Mouse (Mus musculus): ENCODE measurements around the gene Cpeb3. TPM values are rescaled to one million over a fixed set of nuclear protein-coding genes. Genes with fewer than 3 reads are reported as not detected.
A peak's percentile ranks its signal among the peaks of the same experiment; 100 is the strongest.

The Cpeb3 gene
- total RNA-seq, 2 experiments from 2014 or later, result 48.9 to 49.8 TPM

- DNase-seq (ENCODE audit: low spot score in 2 of 2), result no peak
Measured at GRCm38 (mm10) chr19:37048507-37048906, 159.9 kb downstream of the Cpeb3 start.

- no peak for DNase-seq (ENCODE audit: low spot score in 2 of 2)
Measured at GRCm38 (mm10) chr19:37044431-37044830, 164.0 kb downstream of the Cpeb3 start.

- no peak for DNase-seq (ENCODE audit: low spot score in 2 of 2)
Measured at GRCm38 (mm10) chr19:37040906-37041305, 167.5 kb downstream of the Cpeb3 start.

GRCm38 (mm10) chr19:37032364-37032763 lies 176.0 kb downstream of the Cpeb3 start:
- no peak for DNase-seq (ENCODE audit: low spot score in 2 of 2)

DNA sequence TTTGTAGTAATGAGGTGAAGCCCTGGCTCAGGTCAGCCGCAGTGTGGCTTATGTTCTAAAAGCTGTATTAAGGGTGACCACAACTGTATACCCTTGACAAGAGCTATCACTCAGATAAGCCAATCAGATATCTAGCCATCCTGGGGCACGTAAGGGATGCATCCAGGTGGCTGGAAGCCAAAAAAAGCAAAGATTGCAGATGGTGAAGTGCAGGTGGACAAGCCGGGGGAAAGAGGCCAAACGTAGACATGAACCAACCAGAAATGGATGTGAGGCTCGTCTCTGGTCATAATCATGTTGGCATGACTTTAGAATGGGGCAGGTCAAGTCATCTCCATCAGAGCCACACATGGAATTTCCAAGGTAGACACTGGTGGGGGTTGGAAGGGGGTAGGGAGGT lies 177.0 kb downstream of the Cpeb3 start:
- DNase-seq (ENCODE audit: low spot score in 2 of 2), result no peak

GRCm38 (mm10) chr19:37029771-37030170 lies 178.6 kb downstream of the Cpeb3 start:
- DNase-seq (ENCODE audit: low spot score in 2 of 2), result no peak

GRCm38 (mm10) chr19:37026408-37026807 lies 182.0 kb downstream of the Cpeb3 start:
- no peak for DNase-seq (ENCODE audit: low spot score in 2 of 2)

GRCm38 (mm10) chr19:37025839-37026319 lies 182.5 kb downstream of the Cpeb3 start:
- no peak for DNase-seq (ENCODE audit: low spot score in 2 of 2)

GRCm38 (mm10) chr19:37022146-37022545 lies 186.3 kb downstream of the Cpeb3 start:
- DNase-seq (ENCODE audit: low spot score in 2 of 2), result no peak

- no peak for DNase-seq (ENCODE audit: low spot score in 2 of 2)
Measured at GRCm38 (mm10) chr19:37020951-37021350, 187.4 kb downstream of the Cpeb3 start.

DNA sequence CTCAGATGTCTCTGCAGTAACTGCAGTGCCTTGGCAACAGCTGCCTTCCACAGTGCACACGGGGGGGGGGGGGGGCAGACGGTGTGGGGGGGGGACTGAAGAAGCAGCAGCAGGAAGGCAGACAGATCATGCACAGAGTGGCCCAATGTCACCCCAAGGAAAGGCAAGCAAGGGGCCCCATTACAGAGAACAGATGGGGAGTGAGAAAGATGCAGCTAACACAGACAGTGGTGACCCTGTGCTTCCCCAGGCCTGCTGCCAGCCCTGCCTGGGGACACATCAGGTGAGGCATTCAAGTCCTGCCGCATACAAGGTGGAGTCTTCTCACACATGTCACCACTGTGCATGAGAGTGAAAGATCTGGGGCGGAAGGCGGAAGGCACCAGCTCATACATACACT lies 187.9 kb downstream of the Cpeb3 start:
- no peak for DNase-seq (ENCODE audit: low spot score in 2 of 2)

DNA sequence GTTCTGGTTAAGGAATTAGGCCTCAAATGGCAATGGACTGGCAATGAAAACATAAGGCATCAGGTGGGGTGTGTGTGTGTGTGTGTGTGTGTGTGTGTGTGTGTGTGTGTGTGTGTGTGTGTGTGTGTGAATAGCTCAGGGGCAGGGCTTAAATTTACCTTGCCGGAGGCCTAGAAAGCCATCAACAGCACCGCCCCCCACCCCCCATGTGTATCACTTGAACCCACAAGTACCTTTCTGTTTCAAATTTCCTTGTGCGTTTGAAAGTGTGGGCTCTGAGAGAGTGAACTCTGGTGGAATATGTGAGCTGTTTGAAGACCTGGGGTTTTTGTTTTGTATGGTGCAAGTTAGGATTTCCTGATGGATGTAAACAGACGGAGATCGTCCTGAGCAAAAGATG lies 189.5 kb downstream of the Cpeb3 start:
- no peak for DNase-seq (ENCODE audit: low spot score in 2 of 2)

DNA sequence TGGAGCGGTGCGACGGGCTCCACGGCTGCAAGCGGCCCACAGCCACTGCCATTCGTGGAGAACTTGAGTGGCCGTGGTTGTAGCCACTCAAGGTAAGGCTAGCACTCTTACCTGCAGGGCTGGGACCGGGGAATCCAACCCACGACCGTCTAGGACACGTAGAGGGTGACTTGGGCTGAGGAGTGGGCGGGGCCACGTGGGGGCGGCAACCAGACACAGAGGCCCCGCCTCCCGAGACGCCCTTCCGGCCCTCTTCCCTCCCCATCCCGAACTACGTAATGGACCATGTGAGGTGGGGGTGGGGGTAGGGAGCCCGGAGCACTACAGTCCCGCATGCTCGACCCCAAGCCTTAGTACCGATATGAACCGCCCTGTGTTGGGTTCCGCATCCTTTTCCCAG lies 190.0 kb downstream of the Cpeb3 start:
- peak; percentile 65 to 76 for DNase-seq (ENCODE audit: low spot score in 2 of 2)

- DNase-seq (ENCODE audit: low spot score in 2 of 2), result no peak
Measured at GRCm38 (mm10) chr19:37016890-37017289, 191.5 kb downstream of the Cpeb3 start.

DNA sequence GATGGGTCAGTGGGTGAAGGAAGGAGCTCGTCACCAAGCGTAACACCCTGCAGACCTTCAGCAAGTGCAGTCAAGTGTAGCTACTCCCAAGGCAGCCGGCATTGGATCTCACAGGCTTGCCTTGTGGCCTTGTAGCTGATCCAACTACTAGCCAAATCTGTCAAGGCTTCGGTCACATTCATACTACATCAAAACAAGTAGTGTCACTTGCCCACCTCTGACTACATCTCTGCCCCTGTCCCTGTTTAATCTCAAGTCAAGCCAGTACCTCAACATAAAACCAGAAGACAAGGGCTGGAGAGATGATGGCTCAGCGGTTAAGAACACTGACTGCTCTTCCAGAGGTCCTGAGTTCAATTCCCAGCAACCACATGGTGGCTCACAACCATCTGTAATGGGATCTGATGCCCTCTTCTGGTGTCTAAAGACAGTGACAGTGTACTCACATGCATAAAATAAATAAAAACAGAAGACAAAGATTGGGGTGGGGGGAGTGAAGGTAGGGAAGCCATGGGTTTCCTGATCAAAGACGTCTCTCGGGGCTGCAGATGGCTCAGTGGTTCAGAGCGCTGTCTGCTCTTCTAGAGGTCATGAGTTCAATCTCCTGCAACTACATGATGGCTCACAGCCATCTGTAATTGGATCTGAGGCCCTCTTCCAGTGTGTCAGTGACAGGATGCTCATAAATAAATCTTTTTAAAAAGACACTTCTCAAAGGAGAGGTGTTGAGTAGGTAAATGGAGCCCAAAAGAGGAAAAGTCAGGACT lies 194.0 kb downstream of the Cpeb3 start:
- DNase-seq (ENCODE audit: low spot score in 2 of 2), result no peak

DNA sequence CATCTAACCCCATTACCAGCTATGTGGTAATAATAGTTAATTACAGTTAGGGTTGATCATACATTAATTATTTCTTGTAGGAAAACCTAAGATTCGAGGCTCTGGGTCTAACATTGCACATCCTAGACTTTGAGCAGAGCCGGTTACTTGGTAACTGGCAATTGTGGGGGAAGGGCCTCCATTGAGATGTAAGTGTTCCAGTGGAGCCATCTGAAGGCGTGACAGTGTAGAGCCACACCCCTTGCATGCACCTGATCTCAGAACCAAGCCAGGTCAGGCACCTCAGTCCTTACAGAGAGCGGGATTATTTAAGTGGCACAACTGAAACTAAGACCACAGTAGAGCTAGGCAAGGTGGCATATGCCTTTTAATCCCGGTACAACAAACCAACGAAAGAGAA lies 194.9 kb downstream of the Cpeb3 start:
- DNase-seq (ENCODE audit: low spot score in 2 of 2), result no peak

GRCm38 (mm10) chr19:37009878-37010281 lies 198.5 kb downstream of the Cpeb3 start:
- DNase-seq (ENCODE audit: low spot score in 2 of 2), result no peak

DNA sequence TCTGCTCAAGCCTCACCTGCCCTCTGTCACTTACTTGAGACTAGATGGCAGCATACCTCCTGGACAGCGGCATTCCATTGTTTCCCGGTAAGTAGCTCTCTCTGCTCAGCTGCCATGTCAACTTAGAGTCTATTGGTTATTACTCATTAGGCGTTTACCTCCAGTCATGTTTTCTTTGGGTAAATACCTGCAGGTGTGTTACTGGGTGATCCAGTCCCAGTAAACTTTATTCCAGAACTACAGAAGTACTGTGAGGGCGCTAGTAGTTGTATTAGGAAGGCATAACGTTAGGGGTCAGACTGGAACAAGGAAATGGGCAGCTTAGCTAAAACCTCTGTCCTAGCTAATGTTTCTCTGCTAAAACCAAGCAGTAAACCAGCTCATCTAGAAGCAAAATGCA lies 203.8 kb downstream of the Cpeb3 start:
- DNase-seq (ENCODE audit: low spot score in 2 of 2), result no peak

Other genes with a start within 250 kb of the Cpeb3 start
- 10 to 100 TPM; 93.2 to 94.8 TPM for gene March5, start 1.1 kb downstream of the Cpeb3 start, total RNA-seq (2021)
- 10 to 100 TPM; 54.6 to 57.8 TPM for gene Ide, start 129.3 kb upstream of the Cpeb3 start, total RNA-seq (2021)
- gene Kif11, start 167.8 kb upstream of the Cpeb3 start, total RNA-seq (2021), result 1 to 10 TPM; 4.5 to 5.1 TPM
- gene Hhex, start 226.2 kb upstream of the Cpeb3 start, total RNA-seq (2021), result 1 to 10 TPM; 2.3 to 3.5 TPM

All from layer of hippocampus, postnatal 10 days (tissue).